Mouse (Mus musculus) liver (tissue): ENCODE measurements at regions not wholly inside any gene's neighbourhood (a gene's known extent, or its start where the extent isn't known, plus 50 kb on each side); places are given as distances from the start of the nearest gene placed in this dataset.

Experiments
- DNase-seq: peaks from one replicate; pipeline ENCODE4 v3.0.0-alpha.2; 2020; ENCODE audit warnings: mixed read lengths

DNA sequence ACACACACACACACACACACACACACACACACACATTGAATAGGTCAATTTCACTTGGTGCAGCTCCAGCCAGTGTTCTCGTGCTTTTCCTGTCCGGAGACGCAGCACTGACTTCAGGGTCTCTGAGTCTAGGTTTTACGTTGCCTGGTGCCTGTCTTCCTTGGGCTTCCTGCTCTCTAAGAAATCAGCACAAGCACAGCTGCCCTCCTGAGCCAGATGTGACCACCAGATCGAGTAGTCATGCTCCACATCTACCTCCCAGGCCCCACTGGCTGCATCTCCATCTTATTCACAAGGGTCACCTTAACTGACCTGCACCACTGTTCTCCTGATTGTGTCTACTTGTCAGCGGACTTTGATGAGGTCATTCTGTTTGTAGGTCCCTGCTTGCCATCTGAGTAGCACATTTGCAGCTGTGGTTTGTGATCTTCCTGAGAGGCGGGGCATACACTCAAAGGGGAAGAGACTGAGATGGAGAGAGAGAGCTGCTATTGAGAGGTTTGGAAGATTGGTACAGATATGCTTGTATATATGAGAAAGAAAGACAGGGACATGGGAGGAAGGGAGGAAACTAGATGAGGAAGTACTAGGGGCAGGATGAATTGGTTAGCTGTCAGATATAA lies 118.8 kb upstream of the H2al1a start:
- DNase-seq, result no peak

DNA sequence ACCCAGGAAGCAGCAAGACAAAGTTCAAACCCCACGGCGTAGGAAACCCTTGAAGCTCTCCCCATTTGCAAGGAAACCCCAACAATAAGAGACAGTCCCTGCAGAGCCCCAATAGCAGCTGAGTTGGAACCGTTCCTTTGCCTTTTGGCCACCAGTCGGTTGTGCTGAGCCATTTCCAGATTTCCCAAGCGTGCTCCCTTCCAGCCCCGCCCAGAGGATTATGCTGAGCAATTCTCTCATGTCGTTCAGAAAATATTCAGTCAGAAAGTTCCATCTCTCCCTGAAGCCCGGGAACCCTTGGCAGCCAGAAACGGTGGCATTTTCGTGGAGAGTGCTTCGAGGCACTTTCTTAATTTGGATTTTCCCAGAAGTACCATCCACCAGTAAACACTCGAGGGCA lies 117.2 kb upstream of the H2al1a start:
- DNase-seq, result no peak

- DNase-seq, result no peak
These were observed 108.2 kb upstream of the H2al1a start for GRCm38 (mm10) chrX:11190851-11191250.

DNA sequence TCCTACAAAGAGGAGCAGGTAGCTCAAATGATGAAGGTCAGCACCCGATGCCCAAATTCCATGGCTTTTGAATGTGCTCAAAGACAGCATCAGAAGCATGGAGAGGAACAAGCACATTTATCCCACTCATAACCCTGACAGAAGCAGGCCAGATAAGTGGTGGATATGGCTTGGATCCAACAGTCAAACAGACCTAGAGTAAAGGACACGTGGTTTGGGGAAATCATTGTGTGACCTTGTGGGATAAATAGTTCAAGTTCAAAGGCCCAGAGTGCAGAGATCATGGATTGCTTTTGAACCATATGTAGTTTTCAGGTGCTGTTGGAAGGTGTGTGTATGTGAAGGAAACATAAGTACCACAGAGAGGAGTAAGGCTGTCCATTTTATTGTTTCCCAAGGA lies 94.9 kb upstream of the H2al1a start:
- no peak for DNase-seq

- DNase-seq, result no peak
These were observed 89.2 kb upstream of the H2al1a start for GRCm38 (mm10) chrX:11209895-11210294.

DNA sequence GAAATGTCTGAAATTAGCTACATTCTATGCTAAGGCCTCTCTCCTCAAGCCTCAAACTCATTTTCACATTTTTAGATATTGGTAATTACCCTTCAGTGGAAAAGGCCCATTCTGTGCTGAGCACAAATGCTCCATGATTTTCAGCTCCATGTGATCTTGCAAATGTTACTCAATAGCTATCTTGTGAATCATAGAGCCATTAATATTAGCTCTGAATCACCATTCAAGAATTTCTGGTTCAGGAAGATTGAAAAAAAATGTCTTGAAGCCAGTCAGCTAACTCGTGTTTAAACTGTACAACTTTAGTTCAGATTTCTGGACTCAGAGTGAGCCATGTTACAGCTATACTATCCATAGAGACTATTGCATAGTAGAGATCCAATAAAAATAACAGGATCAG lies 86.2 kb upstream of the H2al1a start:
- DNase-seq, result no peak

- peak; percentile 51 for DNase-seq
These were observed 85.6 kb upstream of the H2al1a start for GRCm38 (mm10) chrX:11213492-11213891.

DNA sequence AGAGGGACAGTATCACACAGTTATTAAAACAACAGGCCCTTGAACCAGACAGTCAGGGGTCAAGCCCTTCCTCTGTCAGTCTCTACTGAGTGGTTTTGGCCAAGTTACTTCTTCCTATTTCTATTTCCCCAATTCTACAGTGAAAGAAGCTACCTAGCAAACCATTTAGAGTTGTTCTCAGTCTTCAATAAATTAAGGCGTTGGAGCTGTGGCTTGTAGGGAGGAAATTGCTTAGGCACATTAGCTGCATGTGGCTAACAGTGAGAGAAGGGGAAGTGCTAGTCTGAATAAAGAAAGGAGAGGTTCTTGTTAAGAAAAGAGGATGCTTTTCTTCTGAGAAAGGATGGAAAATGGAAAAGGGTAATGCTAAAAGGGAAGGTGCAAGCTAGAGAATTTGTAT lies 60.0 kb upstream of the H2al1a start:
- DNase-seq, result no peak

- no peak for DNase-seq
These were observed 53.5 kb upstream of the H2al1a start for GRCm38 (mm10) chrX:11245576-11245975.
